Mouse (Mus musculus) heart, postnatal 0 days (tissue): ENCODE results near the gene Pdzd3. TPM values are rescaled to one million over a fixed set of nuclear protein-coding genes. Genes with fewer than 3 reads are reported as not detected.

ENCODE experiments used
- ATAC-seq: fragments of 200-750 bp; cut with Nextera tagmentation; 2 replicates; pipeline ENCODE4 v1.8.0; 2017; ENCODE audit warnings: low read depth, moderate number of reproducible peaks, moderate library complexity; ENCODE audit not compliant: insufficient read depth
- DNase-seq: peaks from one replicate; pipeline ENCODE4 v3.0.0-alpha.2; 2016; ENCODE audit warnings: low spot score
- H3K27ac ChIP-seq: fragments of 300-500 bp; sonication (generic); 2 replicates; pipeline ENCODE4 v1.5.1; 2014; ENCODE audit warnings: low read depth, mild to moderate bottlenecking
- H3K27me3 ChIP-seq: fragments of 300-500 bp; sonication (generic); 2 replicates; pipeline ENCODE4 v1.6.1; 2014; ENCODE audit warnings: low read length, mixed read lengths; ENCODE audit not compliant: control insufficient read depth, insufficient read depth
- H3K36me3 ChIP-seq: fragments of 300-500 bp; sonication (generic); replicated peaks from 2 replicates; pipeline ENCODE4 v1.6.1; 2014; ENCODE audit warnings: low read length, mixed read lengths; ENCODE audit not compliant: control insufficient read depth, insufficient read depth
- H3K4me1 ChIP-seq: fragments of 300-500 bp; sonication (generic); 2 replicates; pipeline ENCODE4 v1.6.1; 2014; ENCODE audit warnings: antibody characterized with exemption; ENCODE audit not compliant: control insufficient read depth, insufficient read depth
- H3K4me2 ChIP-seq: fragments of 300-500 bp; sonication (generic); 2 replicates; pipeline ENCODE4 v1.6.1; 2014; ENCODE audit warnings: low read depth, mild to moderate bottlenecking, low read length, moderate library complexity
- H3K4me3 ChIP-seq: fragments of 300-500 bp; sonication (generic); 2 replicates; pipeline ENCODE4 v1.5.1; 2014; ENCODE audit warnings: low read depth, low read length
- H3K9ac ChIP-seq: fragments of 300-500 bp; sonication (generic); replicated peaks from 2 replicates; pipeline ENCODE4 v1.6.1; 2014; ENCODE audit warnings: low read depth, low read length, mixed read lengths
- H3K9me3 ChIP-seq: fragments of 300-500 bp; sonication (generic); replicated peaks from 2 replicates; pipeline ENCODE4 v1.6.1; 2016; ENCODE audit warnings: low read length; ENCODE audit not compliant: control insufficient read depth
- CTCF ChIP-seq: IDR thresholded peaks from 2 replicates; pipeline ENCODE4 v1.5.1; 2016; ENCODE audit warnings: antibody characterized with exemption, control low read depth, low read depth
- EP300 ChIP-seq: IDR thresholded peaks from 2 replicates; pipeline ENCODE4 v1.6.1; 2016; ENCODE audit warnings: antibody characterized with exemption, low read depth
- WGBS: fragments of 180-500 bp; shearing (Covaris S2); extraction: QIAGEN DNeasy Blood & Tissue Kit; methylation state at CpG from one replicate; pipeline ENCODE4 v1.1.7; 2014; 5-methylcytosine and 5-hydroxymethylcytosine counted together
- polyA plus RNA-seq: library from polyadenylated mRNA; unstranded; fragments of >200 nt; fragmentation: Nextera tagmentation; extraction: Ambion mirVana; gene quantifications from 2 replicates; pipeline ENCODE4 v1.2.1, GENCODE M21; 2015
- total RNA-seq: library from RNA; depleted of rRNA; stranded (reverse); fragments of >200 nt; gene quantifications from 2 replicates; pipeline ENCODE4 v1.2.3, GENCODE M21; 2014; ENCODE audit warnings: low replicate concordance; rRNA removed

Gene Pdzd3
- total and polyA plus RNA-seq, 2 experiments from 2014 or later: 0.07 TPM; not detected in 1

- TF ChIP-seq EP300 (no peak), CTCF (no peak)
- Histone ChIP-seq H3K4me2 (no peak overlapping the region), H3K27ac (no peak overlapping the region), H3K9ac (no peak overlapping the region), H3K36me3 (peaks cover 46% of the 10 kb centered on the region), H3K9me3 (no peaks in the 10 kb centered on the region), H3K4me1 (peaks cover 5% of the 10 kb centered on the region), H3K27me3 (no peaks in the 10 kb centered on the region), H3K4me3 (no peak overlapping the region)
- ATAC-seq (no peak), DNase-seq (no peak)
- 89% methylated on average over 3 of the region's 3 CpGs for WGBS
Observed at GRCm38 (mm10) chr9:44199166-44199565, 52.1 kb downstream of the Pdzd3 start.

Other genes with a start within 250 kb of the Pdzd3 start
- gene Thy1, start 208.1 kb downstream of the Pdzd3 start, total RNA-seq: 6.3 and 12.5 TPM in 2 replicates
- gene Thy1, start 208.1 kb downstream of the Pdzd3 start, polyA plus RNA-seq: 3.6 and 4.4 TPM in 2 replicates
- gene Usp2, start 184.4 kb downstream of the Pdzd3 start, total RNA-seq: 44.9 and 48.6 TPM in 2 replicates
- 114 and 121 TPM in 2 replicates for gene Usp2, start 184.4 kb downstream of the Pdzd3 start, polyA plus RNA-seq
- not detected in 2 replicates for gene Mfrp, start 149.7 kb downstream of the Pdzd3 start, total RNA-seq
- not detected in 2 replicates for gene Mfrp, start 149.7 kb downstream of the Pdzd3 start, polyA plus RNA-seq
- gene C1qtnf5, start 144.2 kb downstream of the Pdzd3 start, total RNA-seq: 9.0 TPM in 2 replicates
- gene C1qtnf5, start 144.2 kb downstream of the Pdzd3 start, polyA plus RNA-seq: 4.1 and 4.5 TPM in 2 replicates
- not detected in 2 replicates for gene Gm49380, start 138.0 kb downstream of the Pdzd3 start, total RNA-seq
- gene Gm49380, start 138.0 kb downstream of the Pdzd3 start, polyA plus RNA-seq: 0.10 TPM in 1 of 2 replicates, not detected in the other
- 13.0 and 16.6 TPM in 2 replicates for gene Rnf26, start 138.0 kb downstream of the Pdzd3 start, total RNA-seq
- 13.7 and 14.1 TPM in 2 replicates for gene Rnf26, start 138.0 kb downstream of the Pdzd3 start, polyA plus RNA-seq
- gene Mcam, start 117.0 kb downstream of the Pdzd3 start, total RNA-seq: 190 and 209 TPM in 2 replicates
- 47.1 and 54.2 TPM in 2 replicates for gene Mcam, start 117.0 kb downstream of the Pdzd3 start, polyA plus RNA-seq
- gene Cbl, start 17.4 kb downstream of the Pdzd3 start, total RNA-seq: 17.6 and 18.6 TPM in 2 replicates
- 4.3 and 5.2 TPM in 2 replicates for gene Cbl, start 17.4 kb downstream of the Pdzd3 start, polyA plus RNA-seq
- not detected in 2 replicates for gene Ccdc153, start 10.8 kb downstream of the Pdzd3 start, total RNA-seq
- 2.0 TPM in 1 of 2 replicates, not detected in the other for gene Ccdc153, start 10.8 kb downstream of the Pdzd3 start, polyA plus RNA-seq
- 10.4 and 15.4 TPM in 2 replicates for gene Nlrx1, start 17.1 kb upstream of the Pdzd3 start, total RNA-seq
- 8.9 and 10.2 TPM in 2 replicates for gene Nlrx1, start 17.1 kb upstream of the Pdzd3 start, polyA plus RNA-seq
- gene Abcg4, start 37.1 kb upstream of the Pdzd3 start, total RNA-seq: 1.7 and 2.1 TPM in 2 replicates
- gene Abcg4, start 37.1 kb upstream of the Pdzd3 start, polyA plus RNA-seq: 0.49 and 0.69 TPM in 2 replicates
- 14.8 and 26.3 TPM in 2 replicates for gene Hinfp, start 54.2 kb upstream of the Pdzd3 start, total RNA-seq
- 7.6 and 9.4 TPM in 2 replicates for gene Hinfp, start 54.2 kb upstream of the Pdzd3 start, polyA plus RNA-seq
- 14.5 and 16.8 TPM in 2 replicates for gene C2cd2l, start 68.8 kb upstream of the Pdzd3 start, total RNA-seq
- gene C2cd2l, start 68.8 kb upstream of the Pdzd3 start, polyA plus RNA-seq: 4.7 and 5.0 TPM in 2 replicates
- gene Dpagt1, start 74.5 kb upstream of the Pdzd3 start, total RNA-seq: 27.6 and 33.3 TPM in 2 replicates
- gene Dpagt1, start 74.5 kb upstream of the Pdzd3 start, polyA plus RNA-seq: 24.5 and 25.2 TPM in 2 replicates
- 285 and 447 TPM in 2 replicates for gene H2afx, start 83.2 kb upstream of the Pdzd3 start, total RNA-seq
- gene H2afx, start 83.2 kb upstream of the Pdzd3 start, polyA plus RNA-seq: 69.3 and 71.2 TPM in 2 replicates
- 61.5 and 96.3 TPM in 2 replicates for gene Hmbs, start 92.8 kb upstream of the Pdzd3 start, total RNA-seq
- 81.3 and 84.0 TPM in 2 replicates for gene Hmbs, start 92.8 kb upstream of the Pdzd3 start, polyA plus RNA-seq
- gene Vps11, start 110.2 kb upstream of the Pdzd3 start, total RNA-seq: 25.0 and 27.8 TPM in 2 replicates
- 17.7 TPM in 2 replicates for gene Vps11, start 110.2 kb upstream of the Pdzd3 start, polyA plus RNA-seq
- gene Hyou1, start 128.0 kb upstream of the Pdzd3 start, total RNA-seq: 35.5 and 37.8 TPM in 2 replicates
- 5.4 and 5.9 TPM in 2 replicates for gene Hyou1, start 128.0 kb upstream of the Pdzd3 start, polyA plus RNA-seq
- gene Slc37a4, start 145.4 kb upstream of the Pdzd3 start, total RNA-seq: 83.8 and 97.2 TPM in 2 replicates
- gene Slc37a4, start 145.4 kb upstream of the Pdzd3 start, polyA plus RNA-seq: 32.2 and 35.1 TPM in 2 replicates
- gene Rps25, start 155.7 kb upstream of the Pdzd3 start, total RNA-seq: 302 and 464 TPM in 2 replicates
- gene Rps25, start 155.7 kb upstream of the Pdzd3 start, polyA plus RNA-seq: 1,421 and 1,578 TPM in 2 replicates
- gene Trappc4, start 156.1 kb upstream of the Pdzd3 start, total RNA-seq: 30.8 and 58.4 TPM in 2 replicates
- 72.5 and 79.0 TPM in 2 replicates for gene Trappc4, start 156.1 kb upstream of the Pdzd3 start, polyA plus RNA-seq
- gene Ccdc84, start 167.1 kb upstream of the Pdzd3 start, total RNA-seq: 13.7 and 45.1 TPM in 2 replicates
- 17.2 and 17.7 TPM in 2 replicates for gene Ccdc84, start 167.1 kb upstream of the Pdzd3 start, polyA plus RNA-seq
- not detected in 2 replicates for gene Foxr1, start 189.7 kb upstream of the Pdzd3 start, total RNA-seq
- not detected in 2 replicates for gene Foxr1, start 189.7 kb upstream of the Pdzd3 start, polyA plus RNA-seq
- 18.0 TPM in 1 of 2 replicates, not detected in the other for gene Upk2, start 203.5 kb upstream of the Pdzd3 start, total RNA-seq
- not detected in 2 replicates for gene Upk2, start 203.5 kb upstream of the Pdzd3 start, polyA plus RNA-seq
- 12.4 and 33.9 TPM in 2 replicates for gene Bcl9l, start 231.4 kb upstream of the Pdzd3 start, total RNA-seq
- gene Bcl9l, start 231.4 kb upstream of the Pdzd3 start, polyA plus RNA-seq: 4.4 and 5.2 TPM in 2 replicates